Mouse (Mus musculus) midbrain, embryonic 12.5 days (tissue): ENCODE measurements around the gene Cphx3. TPM values are rescaled to one million over a fixed set of nuclear protein-coding genes. Genes with fewer than 3 reads are reported as not detected.
A peak's percentile ranks its signal among the peaks of the same experiment; 100 is the strongest.
"Not testable (repeated sequence)": the region's sequence is repeated elsewhere in the genome, so short reads cannot be mapped to it uniquely, and the experiment has no call there.

Source experiments
- ATAC-seq: fragments of 200-750 bp; cut with Nextera tagmentation; 2 replicates; pipeline ENCODE4 v1.8.0; 2017; ENCODE audit warnings: low read depth, moderate TSS enrichment, moderate library complexity; ENCODE audit not compliant: low FRiP score
- H3K27ac ChIP-seq: fragments of 300-500 bp; sonication (generic); replicated peaks from 2 replicates; pipeline ENCODE4 v1.5.1; 2016; ENCODE audit warnings: mild to moderate bottlenecking
- H3K27me3 ChIP-seq: fragments of 300-500 bp; sonication (generic); 2 replicates; pipeline ENCODE4 v1.6.1; 2016; ENCODE audit warnings: mild to moderate bottlenecking
- H3K36me3 ChIP-seq: fragments of 300-500 bp; sonication (generic); 2 replicates; pipeline ENCODE4 v1.6.1; 2016
- H3K4me1 ChIP-seq: fragments of 300-500 bp; sonication (generic); 2 replicates; pipeline ENCODE4 v1.6.1; 2016
- H3K4me2 ChIP-seq: fragments of 300-500 bp; sonication (generic); replicated peaks from 2 replicates; pipeline ENCODE4 v1.6.1; 2016; ENCODE audit warnings: mild to moderate bottlenecking, moderate library complexity
- H3K4me3 ChIP-seq: fragments of 300-500 bp; sonication (generic); 2 replicates; pipeline ENCODE4 v1.5.1; 2016; ENCODE audit warnings: mild to moderate bottlenecking
- H3K9ac ChIP-seq: fragments of 300-500 bp; sonication (generic); replicated peaks from 2 replicates; pipeline ENCODE4 v1.6.1; 2016; ENCODE audit warnings: mild to moderate bottlenecking, moderate library complexity
- H3K9me3 ChIP-seq: fragments of 300-500 bp; sonication (generic); 2 replicates; pipeline ENCODE4 v1.6.1; 2016; ENCODE audit warnings: mild to moderate bottlenecking
- WGBS: fragments of 180-500 bp; shearing (Covaris S2); methylation state at CpG from one replicate; pipeline ENCODE4 v1.1.7; 2016; 5-methylcytosine and 5-hydroxymethylcytosine counted together
- polyA plus RNA-seq: library from polyadenylated mRNA; unstranded; fragments of >200 nt; fragmentation: Nextera tagmentation; extraction: Ambion mirVana; gene quantifications from 2 replicates; pipeline ENCODE4 v1.2.1, GENCODE M21; 2016

Gene Cphx3
- polyA plus RNA-seq, 1 experiment from 2014 or later = not detected

- not testable (repeated sequence) for H3K36me3 ChIP-seq, ATAC-seq, H3K9ac ChIP-seq, H3K4me3 ChIP-seq, H3K4me2 ChIP-seq, H3K27me3 ChIP-seq, H3K4me1 ChIP-seq, H3K9me3 ChIP-seq, H3K27ac ChIP-seq
- WGBS = no CpG with 5 or more reads among the region's 6 CpGs
Observed at GRCm38 (mm10) chr14:26081216-26081615, 881 bp upstream of the Cphx3 start, which contains the start of gene Cphx2. TSS of gene Cphx2 (plus strand) at chr14:26081516.

- ATAC-seq, H3K4me1 ChIP-seq, H3K27me3 ChIP-seq, H3K9ac ChIP-seq, H3K36me3 ChIP-seq, H3K4me3 ChIP-seq, H3K4me2 ChIP-seq, H3K9me3 ChIP-seq, H3K27ac ChIP-seq: not testable (repeated sequence)
- WGBS = no CpG with 5 or more reads among the region's 3 CpGs
Observed at GRCm38 (mm10) chr14:26097622-26098021, 15.5 kb downstream of the Cphx3 start.

GRCm38 (mm10) chr14:26118150-26118549, 36.1 kb downstream of the Cphx3 start, which contains the start of gene Duxbl2:
TSS of gene Duxbl2 (plus strand) at chr14:26118349.
- ATAC-seq = peak; percentile 54; the same call in 1 of the 2 replicates
- not testable (repeated sequence) for H3K9me3 ChIP-seq, H3K27ac ChIP-seq, H3K4me2 ChIP-seq, H3K36me3 ChIP-seq, H3K4me3 ChIP-seq, H3K27me3 ChIP-seq, H3K4me1 ChIP-seq, H3K9ac ChIP-seq
- no CpG with 5 or more reads among the region's 7 CpGs for WGBS

GRCm38 (mm10) chr14:26118550-26119000, 36.5 kb downstream of the Cphx3 start:
- no CpG with 5 or more reads among the region's 18 CpGs for WGBS

GRCm38 (mm10) chr14:26119095-26119494, 37.0 kb downstream of the Cphx3 start:
- H3K36me3 ChIP-seq, ATAC-seq, H3K9me3 ChIP-seq, H3K9ac ChIP-seq, H3K4me3 ChIP-seq, H3K27me3 ChIP-seq, H3K4me2 ChIP-seq, H3K27ac ChIP-seq, H3K4me1 ChIP-seq: not testable (repeated sequence)
- whole genome bisulfite sequencing = no CpG with 5 or more reads among the region's 7 CpGs

More at GRCm38 (mm10) chr14:26118550-26119000, 36.5 kb downstream of the Cphx3 start:
- H3K9ac ChIP-seq, H3K4me1 ChIP-seq, H3K27ac ChIP-seq, H3K27me3 ChIP-seq, H3K4me3 ChIP-seq, H3K36me3 ChIP-seq, H3K9me3 ChIP-seq, H3K4me2 ChIP-seq: not testable (repeated sequence)
- peak; percentile 96 for ATAC-seq

GRCm38 (mm10) chr14:26147095-26147494, 65.0 kb downstream of the Cphx3 start:
- not testable (repeated sequence) for H3K4me3 ChIP-seq, H3K9ac ChIP-seq, ATAC-seq, H3K27me3 ChIP-seq, H3K27ac ChIP-seq, H3K9me3 ChIP-seq, H3K4me2 ChIP-seq, H3K36me3 ChIP-seq, H3K4me1 ChIP-seq
- WGBS = no CpG with 5 or more reads among the region's 2 CpGs

- H3K27ac ChIP-seq, ATAC-seq, H3K36me3 ChIP-seq, H3K4me2 ChIP-seq, H3K27me3 ChIP-seq, H3K4me3 ChIP-seq, H3K9ac ChIP-seq, H3K9me3 ChIP-seq, H3K4me1 ChIP-seq: not testable (repeated sequence)
- WGBS = no CpG with 5 or more reads among the region's 7 CpGs
Observed at GRCm38 (mm10) chr14:26156032-26156431, 73.9 kb downstream of the Cphx3 start.

- not testable (repeated sequence) for H3K4me3 ChIP-seq, H3K9me3 ChIP-seq, ATAC-seq, H3K4me2 ChIP-seq, H3K27me3 ChIP-seq, H3K9ac ChIP-seq, H3K36me3 ChIP-seq, H3K27ac ChIP-seq, H3K4me1 ChIP-seq
- WGBS = no CpG with 5 or more reads among the region's 9 CpGs
Observed at GRCm38 (mm10) chr14:26161156-26161555, 79.1 kb downstream of the Cphx3 start.

- H3K9me3 ChIP-seq, ATAC-seq, H3K27ac ChIP-seq, H3K27me3 ChIP-seq, H3K36me3 ChIP-seq, H3K4me3 ChIP-seq, H3K4me1 ChIP-seq, H3K9ac ChIP-seq, H3K4me2 ChIP-seq: not testable (repeated sequence)
- WGBS = no CpG with 5 or more reads among the region's 5 CpGs
Observed at GRCm38 (mm10) chr14:26162423-26162822, 80.3 kb downstream of the Cphx3 start.

GRCm38 (mm10) chr14:26165266-26165665, 83.2 kb downstream of the Cphx3 start:
- not testable (repeated sequence) for H3K4me1 ChIP-seq, H3K27ac ChIP-seq, H3K4me2 ChIP-seq, H3K9me3 ChIP-seq, H3K9ac ChIP-seq, H3K4me3 ChIP-seq, ATAC-seq, H3K27me3 ChIP-seq, H3K36me3 ChIP-seq
- WGBS = no CpG with 5 or more reads among the region's 12 CpGs

GRCm38 (mm10) chr14:26173955-26174354, 91.9 kb downstream of the Cphx3 start:
- not testable (repeated sequence) for H3K27ac ChIP-seq, H3K36me3 ChIP-seq, H3K4me1 ChIP-seq, H3K4me2 ChIP-seq, H3K27me3 ChIP-seq, H3K9me3 ChIP-seq, ATAC-seq, H3K9ac ChIP-seq, H3K4me3 ChIP-seq
- WGBS = no CpG with 5 or more reads among the region's 3 CpGs

- not testable (repeated sequence) for H3K9ac ChIP-seq, H3K4me1 ChIP-seq, H3K27me3 ChIP-seq, ATAC-seq, H3K36me3 ChIP-seq, H3K27ac ChIP-seq, H3K4me3 ChIP-seq, H3K4me2 ChIP-seq, H3K9me3 ChIP-seq
- WGBS = no CpG with 5 or more reads among the region's 6 CpGs
Observed at GRCm38 (mm10) chr14:26175028-26175427, 92.9 kb downstream of the Cphx3 start.

GRCm38 (mm10) chr14:26181660-26182059, 99.6 kb downstream of the Cphx3 start:
- H3K9me3 ChIP-seq, H3K27me3 ChIP-seq, H3K4me1 ChIP-seq, ATAC-seq, H3K36me3 ChIP-seq, H3K4me3 ChIP-seq, H3K9ac ChIP-seq, H3K4me2 ChIP-seq, H3K27ac ChIP-seq: not testable (repeated sequence)
- no CpG with 5 or more reads among the region's 10 CpGs for WGBS
